Mouse (Mus musculus) CH12.LX (cell line): ENCODE results near the gene Zc3h4. TPM values are rescaled to one million over a fixed set of nuclear protein-coding genes. Genes with fewer than 3 reads are reported as not detected.

Source experiments
- DNase-seq: peaks from one replicate; pipeline ENCODE4 v3.0.0-alpha.2; 2013; ENCODE audit errors: extremely low read depth
- H3K27ac ChIP-seq: 2 replicates; pipeline ENCODE4 v1.5.1; 2012; ENCODE audit warnings: low read depth, mild to moderate bottlenecking, control low read depth, moderate library complexity; ENCODE audit not compliant: insufficient read depth
- H3K27me3 ChIP-seq: replicated peaks from 2 replicates; pipeline ENCODE3; 2012; ENCODE audit warnings: inconsistent platforms
- H3K36me3 ChIP-seq, 2 experiments: replicated peaks in 1 of 2; 2 replicates each; pipeline versions ENCODE3 to v1.6.1; 2012; ENCODE audit warnings: inconsistent platforms in 1 of 2, low read length in 1 of 2, mild to moderate bottlenecking in 1 of 2, mixed read lengths in 1 of 2, moderate library complexity in 1 of 2; ENCODE audit not compliant: control insufficient read depth in 1 of 2, insufficient read depth in 1 of 2
- H3K4me1 ChIP-seq, 2 experiments: 2 replicates each; pipeline ENCODE4 v1.6.1; 2012; ENCODE audit warnings: inconsistent platforms in 1 of 2, moderate library complexity in 1 of 2; ENCODE audit not compliant: insufficient read depth in 2 of 2, control insufficient read depth in 1 of 2
- H3K4me2 ChIP-seq: 2 replicates; pipeline ENCODE4 v1.6.1; 2012; ENCODE audit warnings: low read depth, mild to moderate bottlenecking, control low read depth; ENCODE audit not compliant: poor library complexity, insufficient read depth, severe bottlenecking
- H3K4me3 ChIP-seq, 3 experiments: fragments of 150-350 bp in 1 of 3; sonication (generic) in 1 of 3; replicated peaks in 1 of 3; 2 replicates each; pipeline versions ENCODE3 to v1.5.1; 2011 to 2012; ENCODE audit warnings: low read depth in 2 of 3, low read length in 2 of 3, mild to moderate bottlenecking in 2 of 3, moderate library complexity in 2 of 3, control low read depth in 1 of 3, improper control_type of control experiment in 1 of 3, inconsistent platforms in 1 of 3, mixed read lengths in 1 of 3; ENCODE audit not compliant: poor library complexity in 1 of 3
- H3K79me2 ChIP-seq: replicated peaks from 2 replicates; pipeline ENCODE4 v1.6.1; 2012; ENCODE audit warnings: mild to moderate bottlenecking, moderate library complexity; ENCODE audit not compliant: control insufficient read depth, poor library complexity, insufficient read depth, severe bottlenecking; ENCODE audit errors: extremely low read depth
- H3K9ac ChIP-seq: 2 replicates; pipeline ENCODE4 v1.6.1; 2012; ENCODE audit warnings: low read depth, mild to moderate bottlenecking, control low read depth, moderate library complexity; ENCODE audit not compliant: insufficient read depth
- H3K9me3 ChIP-seq: replicated peaks from 2 replicates; pipeline ENCODE3; 2012; ENCODE audit warnings: low read length, inconsistent platforms, mixed read lengths
- BHLHE40 ChIP-seq: IDR thresholded peaks from 2 replicates; pipeline ENCODE4 v1.6.1; 2011; ENCODE audit warnings: mild to moderate bottlenecking, low read depth, low read length, improper control_type of control experiment
- CHD1 ChIP-seq: IDR thresholded peaks from 2 replicates; pipeline ENCODE4 v1.6.1; 2012; ENCODE audit warnings: low read depth, low read length, improper control_type of control experiment, inconsistent platforms
- CHD2 ChIP-seq: IDR thresholded peaks from 2 replicates; pipeline ENCODE4 v1.6.1; 2011; ENCODE audit warnings: low read length, improper control_type of control experiment
- CTCF ChIP-seq, 2 experiments: IDR thresholded peaks in 1 of 2; conservative IDR thresholded peaks in 1 of 2; 2 replicates each; pipeline ENCODE4 v1.5.1; 2011 to 2012; ENCODE audit warnings: low read depth in 2 of 2, low read length in 2 of 2, improper control_type of control experiment in 1 of 2, inconsistent platforms in 1 of 2, mild to moderate bottlenecking in 1 of 2, moderate library complexity in 1 of 2
- E2F4 ChIP-seq: IDR thresholded peaks from 2 replicates; pipeline ENCODE4 v1.6.1; 2011; ENCODE audit warnings: low read depth, low read length, improper control_type of control experiment; ENCODE audit not compliant: insufficient replicate concordance
- ELF1 ChIP-seq: IDR thresholded peaks from 2 replicates; pipeline ENCODE4 v1.6.1; 2014; ENCODE audit warnings: low read depth, mild to moderate bottlenecking, inconsistent platforms, low read length, improper control_type of control experiment
- EP300 ChIP-seq: IDR thresholded peaks from 2 replicates; pipeline ENCODE4 v1.6.1; 2011; ENCODE audit warnings: low read length, improper control_type of control experiment
- ETS1 ChIP-seq: conservative IDR thresholded peaks from 2 replicates; pipeline ENCODE4 v1.6.1; 2012; ENCODE audit warnings: low read depth, mild to moderate bottlenecking, inconsistent platforms, low read length, improper control_type of control experiment, moderate library complexity
- GABPA ChIP-seq: IDR thresholded peaks from 2 replicates; pipeline ENCODE4 v1.6.1; 2012; ENCODE audit warnings: low read depth, low read length, improper control_type of control experiment, inconsistent platforms; ENCODE audit not compliant: insufficient replicate concordance
- HCFC1 ChIP-seq: IDR thresholded peaks from 2 replicates; pipeline ENCODE4 v1.6.1; 2012; ENCODE audit warnings: low read depth, mild to moderate bottlenecking, inconsistent platforms, low read length, improper control_type of control experiment
- IRF4 ChIP-seq: IDR thresholded peaks from 2 replicates; pipeline ENCODE4 v1.6.1; 2014; ENCODE audit warnings: low read depth, mild to moderate bottlenecking, inconsistent platforms, low read length, improper control_type of control experiment
- JUN ChIP-seq: IDR thresholded peaks from 2 replicates; pipeline ENCODE4 v1.6.1; 2011; ENCODE audit warnings: low read depth, mild to moderate bottlenecking, low read length, improper control_type of control experiment, moderate library complexity; ENCODE audit not compliant: insufficient read depth
- JUND ChIP-seq: conservative IDR thresholded peaks from 2 replicates; pipeline ENCODE4 v1.6.1; 2011; ENCODE audit warnings: low read depth, low read length, improper control_type of control experiment
- KAT2A ChIP-seq: IDR thresholded peaks from 2 replicates; pipeline ENCODE4 v1.6.1; 2012; ENCODE audit warnings: low read length, improper control_type of control experiment, inconsistent platforms; ENCODE audit not compliant: insufficient replicate concordance
- MAFK ChIP-seq: IDR thresholded peaks from 2 replicates; pipeline ENCODE4 v1.6.1; 2011; ENCODE audit warnings: low read length, improper control_type of control experiment; ENCODE audit not compliant: insufficient replicate concordance
- MAX ChIP-seq: IDR thresholded peaks from 2 replicates; pipeline ENCODE4 v1.6.1; 2011; ENCODE audit warnings: low read length, improper control_type of control experiment
- MAZ ChIP-seq: IDR thresholded peaks from 2 replicates; pipeline ENCODE4 v1.6.1; 2012; ENCODE audit warnings: low read depth, mild to moderate bottlenecking, inconsistent platforms, low read length, improper control_type of control experiment, moderate library complexity
- MEF2A ChIP-seq: IDR thresholded peaks from 2 replicates; pipeline ENCODE4 v1.6.1; 2014; ENCODE audit warnings: low read depth, mild to moderate bottlenecking, inconsistent platforms, low read length, improper control_type of control experiment, borderline replicate concordance
- MXI1 ChIP-seq: IDR thresholded peaks from 2 replicates; pipeline ENCODE4 v1.6.1; 2011; ENCODE audit warnings: mild to moderate bottlenecking, low read depth, low read length, improper control_type of control experiment
- MYC ChIP-seq: IDR thresholded peaks from 2 replicates; pipeline ENCODE4 v1.6.1; 2011; ENCODE audit warnings: low read depth, mild to moderate bottlenecking, improper control_type of control experiment, low read length
- NELFE ChIP-seq: IDR thresholded peaks from 2 replicates; pipeline ENCODE4 v1.6.1; 2011; ENCODE audit warnings: low read depth, low read length, improper control_type of control experiment
- NRF1 ChIP-seq: IDR thresholded peaks from 2 replicates; pipeline ENCODE4 v1.6.1; 2014; ENCODE audit warnings: low read depth, mild to moderate bottlenecking, inconsistent platforms, low read length, improper control_type of control experiment, moderate library complexity
- PAX5 ChIP-seq: IDR thresholded peaks from 2 replicates; pipeline ENCODE4 v1.6.1; 2012; ENCODE audit warnings: low read length, inconsistent platforms, mixed read lengths
- POLR2A ChIP-seq: IDR thresholded peaks from 2 replicates; pipeline ENCODE4 v1.6.1; 2011; ENCODE audit warnings: low read depth, mild to moderate bottlenecking, improper control_type of control experiment, low read length
- POLR2AphosphoS2 ChIP-seq: IDR thresholded peaks from 2 replicates; pipeline ENCODE4 v1.6.1; 2011; ENCODE audit warnings: low read depth, low read length, improper control_type of control experiment
- RAD21 ChIP-seq: IDR thresholded peaks from 2 replicates; pipeline ENCODE4 v1.6.1; 2011; ENCODE audit warnings: low read depth, mild to moderate bottlenecking, low read length, improper control_type of control experiment, moderate library complexity
- RCOR1 ChIP-seq: conservative IDR thresholded peaks from 2 replicates; pipeline ENCODE4 v1.6.1; 2012; ENCODE audit warnings: low read depth, mild to moderate bottlenecking, inconsistent platforms, low read length, improper control_type of control experiment
- SIN3A ChIP-seq: IDR thresholded peaks from 2 replicates; pipeline ENCODE4 v1.6.1; 2012; ENCODE audit warnings: low read length, improper control_type of control experiment, inconsistent platforms
- TBP ChIP-seq: conservative IDR thresholded peaks from 2 replicates; pipeline ENCODE4 v1.6.1; 2011; ENCODE audit warnings: low read depth, low read length, improper control_type of control experiment
- TCF12 ChIP-seq: IDR thresholded peaks from 2 replicates; pipeline ENCODE4 v1.6.1; 2014; ENCODE audit warnings: low read depth, mild to moderate bottlenecking, inconsistent platforms, low read length, improper control_type of control experiment
- UBTF ChIP-seq: IDR thresholded peaks from 2 replicates; pipeline ENCODE4 v1.6.1; 2012; ENCODE audit warnings: low read depth, mild to moderate bottlenecking, inconsistent platforms, low read length, improper control_type of control experiment, moderate library complexity
- USF1 ChIP-seq: IDR thresholded peaks from 2 replicates; pipeline ENCODE4 v1.6.1; 2014; ENCODE audit warnings: low read depth, mild to moderate bottlenecking, inconsistent platforms, low read length, improper control_type of control experiment
- USF2 ChIP-seq: conservative IDR thresholded peaks from 2 replicates; pipeline ENCODE4 v1.6.1; 2011; ENCODE audit warnings: low read depth, low read length, improper control_type of control experiment
- ZC3H11A ChIP-seq: IDR thresholded peaks from 2 replicates; pipeline ENCODE4 v1.6.1; 2012; ENCODE audit warnings: low read depth, mild to moderate bottlenecking, inconsistent platforms, low read length, improper control_type of control experiment
- ZKSCAN1 ChIP-seq: IDR thresholded peaks from 2 replicates; pipeline ENCODE4 v1.6.1; 2012; ENCODE audit warnings: low read depth, inconsistent platforms, low read length, improper control_type of control experiment, borderline replicate concordance
- ZMIZ1 ChIP-seq: IDR thresholded peaks from 2 replicates; pipeline ENCODE4 v1.6.1; 2012; ENCODE audit warnings: low read depth, mild to moderate bottlenecking, inconsistent platforms, low read length, improper control_type of control experiment
- ZNF384 ChIP-seq: IDR thresholded peaks from 2 replicates; pipeline ENCODE4 v1.6.1; 2012; ENCODE audit warnings: low read depth, low read length, improper control_type of control experiment, inconsistent platforms
- dilution Hi-C: fragments of 300-500 bp; cut with MboI; formaldehyde crosslinking; loops from 2 replicates; pipeline ENCODE4 v1.14.3; 2020; ENCODE audit warnings: low sequenced_read_pairs; ENCODE audit not compliant: extremely low pct_unique_long_range_greater_than_20kb, extremely low pct_ligation_motif_present
- in situ Hi-C: fragments of 300-500 bp; cut with MboI; formaldehyde crosslinking; loops from 3 replicates; pipeline ENCODE4 v1.14.3; 2019; ENCODE audit warnings: low sequenced_read_pairs, low pct_ligation_motif_present, low pct_unique_long_range_greater_than_20kb, mixed read lengths
- polyA plus RNA-seq: library from polyadenylated mRNA; unstranded; fragments of >175 nt; gene quantifications from 2 replicates; pipeline ENCODE4 v1.2.1, GENCODE M21; 2012; ENCODE audit warnings: low read depth; ENCODE audit not compliant: insufficient read length
- total RNA-seq, 2 experiments: library from RNA; depleted of rRNA; stranded (reverse); fragments of 300-350 nt in 1 of 2; fragments of >200 nt in 1 of 2; gene quantifications; 2 replicates each; pipeline ENCODE4 v1.2.3; 2012 to 2014

Gene Zc3h4
- total and polyA plus RNA-seq, 3 experiments, result 10.0 to 34.0 (median 30.4) TPM

- DNase-seq, result no peak
- Histone ChIP-seq H3K79me2 (peaks cover 45% of the 10 kb centered on the region), H3K9ac (peak overlapping the region; percentile 99), H3K27ac (peak overlapping the region; percentile 59; the same call in 1 of the 2 replicates), H3K4me3 (peak overlapping the region; percentile 87 to 91 (median 90)), H3K36me3 (peaks cover 0 to 12% of the 10 kb centered on the region in 2 experiments), H3K4me1 (peaks cover 11 to 42% of the 10 kb centered on the region in 2 experiments), H3K27me3 (no peaks in the 10 kb centered on the region), H3K9me3 (no peaks in the 10 kb centered on the region), H3K4me2 (peak overlapping the region; percentile 29)
- dilution Hi-C loops (no loop called here), in situ Hi-C loops (no loop called here)
- TF ChIP-seq ZMIZ1 (no peak), CHD2 (no peak), EP300 (no peak), E2F4 (no peak), TCF12 (no peak), JUN (no peak), HCFC1 (no peak), USF2 (no peak), UBTF (0 out of 2 replicates have a peak, but pooled peaks have one; percentile 2), KAT2A (no peak), MAZ (no peak), POLR2AphosphoS2 (no peak), TBP (0 out of 2 replicates have a peak, but pooled peaks have one; percentile 23), ETS1 (no peak), ZNF384 (no peak), JUND (no peak), MAFK (no peak), PAX5 (no peak), ZKSCAN1 (no peak), MYC (no peak; the same call in 1 of the 2 replicates), MAX (no peak), CTCF (conservative IDR thresholded peaks at IDR 0.05 in 1 of 2, IDR thresholded peaks at IDR 0.05 in 1 of 2; ENCODE audit: low read depth in 2 of 2, low read length in 2 of 2) (no peak), RAD21 (no peak), MXI1 (0 out of 2 replicates have a peak, but pooled peaks have one; percentile 30), NELFE (no peak), ZC3H11A (no peak), GABPA (no peak), POLR2A (0 out of 2 replicates have a peak, but pooled peaks have one; percentile 1), CHD1 (0 out of 2 replicates have a peak, but pooled peaks have one; percentile 56), ELF1 (no peak), NRF1 (no peak), MEF2A (no peak), BHLHE40 (no peak), RCOR1 (no peak), USF1 (no peak), SIN3A (peak; percentile 47; the same call in 1 of the 2 replicates), IRF4 (no peak)
Observed at GRCm38 (mm10) chr7:16402449-16402848, 1.7 kb downstream of the Zc3h4 start.
